Mouse (Mus musculus) liver, embryonic 14.5 days (tissue): ENCODE results near the gene Adra2b.

Experiments used
- CTCF ChIP-seq: IDR thresholded peaks from 2 replicates; pipeline ENCODE4 v1.5.1; 2016; ENCODE audit warnings: antibody characterized with exemption, low read depth, control low read depth
- EP300 ChIP-seq: IDR thresholded peaks from 2 replicates; pipeline ENCODE4 v1.6.1; 2016; ENCODE audit warnings: antibody characterized with exemption, low read depth

- TF ChIP-seq CTCF (no peak), EP300 (no peak)
These were observed 15.6 kb upstream of the Adra2b start for GRCm38 (mm10) chr2:127347147-127347985.
